Mouse (Mus musculus) CD4-positive, CD25-positive, alpha-beta regulatory T cell, adult 9 weeks (primary cell): ENCODE data around the gene Mrps36. TPM values are rescaled to one million over a fixed set of nuclear protein-coding genes. Genes with fewer than 3 reads are reported as not detected.

ENCODE experiments used
- polyA plus RNA-seq: library from polyadenylated mRNA; unstranded; fragments of 100-300 nt; shearing (Covaris generic); gene quantifications from one replicate; pipeline ENCODE4 v1.2.1, GENCODE M21; 2017

The Mrps36 gene
- polyA plus RNA-seq = 116 TPM

DNA sequence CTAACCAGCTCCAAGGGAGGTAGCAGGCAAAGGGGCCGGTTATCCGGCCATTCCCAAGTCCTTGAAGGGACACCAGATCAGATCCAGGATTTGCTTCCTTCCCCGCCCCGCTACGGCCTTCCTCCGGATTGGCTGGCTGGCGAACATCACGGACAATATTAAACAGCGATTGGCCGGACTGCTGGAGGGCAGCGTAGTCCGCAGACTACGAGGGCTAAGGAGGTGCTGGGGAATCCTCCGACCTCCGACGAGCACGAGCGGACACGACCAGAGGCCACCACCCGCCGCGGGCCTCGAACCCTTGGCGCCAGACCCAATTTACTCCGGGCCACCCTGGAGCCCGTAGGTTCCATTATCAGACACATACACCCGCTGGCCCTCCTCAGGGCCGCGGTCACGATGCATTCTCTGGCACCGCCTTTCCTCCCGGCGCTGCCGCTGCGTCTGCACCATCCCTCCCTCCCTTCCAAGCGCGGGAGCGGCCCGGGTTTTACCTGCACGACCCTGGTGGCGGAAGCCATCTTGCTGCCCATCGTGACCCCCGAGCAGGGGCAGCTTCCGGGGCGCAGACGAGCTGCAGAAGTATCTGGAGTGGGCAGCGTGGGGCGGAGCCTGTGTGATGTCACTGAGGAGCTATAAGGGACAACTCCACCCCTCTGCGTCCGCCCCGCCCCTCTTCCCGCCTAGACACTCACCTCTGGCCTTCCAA is at the start of gene Mrps36:
TSS of gene Mrps36 (minus strand) at position 624 of the 709 bp plus-strand sequence.

DNA sequence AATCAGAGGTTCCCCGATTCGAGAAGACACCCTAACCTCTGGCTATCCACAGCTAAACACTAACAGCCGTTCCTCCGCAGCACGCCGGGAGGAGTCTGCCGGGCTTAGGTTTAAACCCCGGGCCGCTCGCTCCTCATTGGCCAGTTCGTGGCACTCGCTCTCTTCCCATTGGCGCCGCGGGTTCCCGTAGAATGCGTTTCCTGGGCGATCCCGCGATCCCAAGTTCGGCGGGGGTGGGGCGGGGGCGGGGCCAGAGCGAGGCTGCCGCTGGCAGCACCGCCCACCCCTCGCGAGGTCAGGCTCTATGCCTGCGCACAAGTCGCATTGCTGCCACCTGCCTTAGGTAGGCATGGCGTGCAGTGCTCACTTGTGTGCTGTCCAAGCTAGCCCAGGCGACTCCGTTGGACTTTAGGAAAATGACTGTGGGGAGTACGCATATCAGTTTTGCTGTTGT is 42.0 kb upstream of the Mrps36 start, which contains the start of gene Ccnb1:
TSS of gene Ccnb1 (minus strand) at position 157 of the 454 bp plus-strand sequence.

DNA sequence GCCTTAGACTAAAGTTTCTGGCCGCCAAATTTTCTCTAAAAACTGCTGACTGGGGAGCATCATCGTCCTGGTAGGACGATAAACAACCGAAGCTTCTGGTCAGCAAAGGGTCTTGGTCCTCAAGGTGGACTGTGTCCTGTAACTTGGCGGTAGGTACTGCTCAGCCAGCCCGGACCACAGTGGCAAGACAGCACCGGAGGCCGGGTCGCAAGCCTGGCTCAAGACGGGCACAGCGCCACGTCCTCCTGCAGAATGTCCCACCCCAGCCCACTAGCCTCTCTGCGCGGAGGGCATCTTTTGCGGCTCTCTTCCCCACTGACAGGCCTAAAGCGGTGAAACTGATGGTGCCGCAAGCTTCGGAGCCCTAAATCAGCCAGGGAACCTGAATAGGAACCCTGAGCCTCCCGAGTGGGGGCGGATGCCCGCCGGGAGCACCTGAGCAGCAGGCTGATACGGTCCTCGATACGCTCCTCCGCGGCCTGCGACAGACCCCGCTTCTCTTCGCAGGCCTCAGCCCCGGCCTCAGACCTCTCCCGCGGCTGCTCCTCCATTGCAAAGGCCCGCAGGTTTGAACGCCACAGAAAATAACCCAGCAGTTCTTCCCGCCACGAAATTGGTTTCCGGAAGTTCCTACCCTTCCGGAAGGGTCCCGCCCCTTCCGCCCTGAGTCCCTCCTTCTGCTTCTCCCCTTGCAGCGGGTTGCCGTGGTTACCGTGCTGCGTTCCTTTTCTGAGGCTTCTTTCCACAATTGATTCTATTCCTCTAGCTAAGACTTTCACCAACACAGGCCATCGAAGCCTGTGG is 31.0 kb upstream of the Mrps36 start, which contains the start of gene Cenph:
TSS of gene Cenph (minus strand) at position 648 of the 804 bp plus-strand sequence.

DNA sequence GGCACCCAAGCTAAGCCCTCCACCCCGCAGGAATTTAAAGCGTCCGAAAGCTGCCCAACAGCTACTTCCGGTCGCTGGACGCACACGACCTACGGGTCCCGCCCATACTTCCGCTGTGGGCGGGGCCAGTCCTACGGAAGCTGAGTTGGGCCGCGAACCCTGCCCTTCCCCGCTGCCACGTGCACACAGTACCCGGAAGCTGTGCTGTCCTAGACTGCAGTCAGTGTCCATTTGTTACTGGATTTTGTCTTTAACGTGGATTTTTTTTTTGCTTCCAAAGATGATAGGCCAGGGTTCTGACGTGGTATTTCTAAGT is 13.6 kb downstream of the Mrps36 start, which contains the start of gene Cdk7:
TSS of gene Cdk7 (minus strand) at position 79 of the 316 bp plus-strand sequence.

Other genes with a start within 250 kb of the Mrps36 start
- gene Ocln, start 191.9 kb downstream of the Mrps36 start, polyA plus RNA-seq = 0.79 TPM
- gene Marveld2, start 127.7 kb downstream of the Mrps36 start, polyA plus RNA-seq = 7.0 TPM
- 167 TPM for gene Ak6, start 93.7 kb downstream of the Mrps36 start, polyA plus RNA-seq
- 30.2 TPM for gene Rad17, start 93.6 kb downstream of the Mrps36 start, polyA plus RNA-seq
- 5.1 TPM for gene Taf9, start 93.1 kb downstream of the Mrps36 start, polyA plus RNA-seq
- gene Ccdc125, start 74.9 kb downstream of the Mrps36 start, polyA plus RNA-seq = 27.6 TPM
- 108 TPM for gene Cdk7, start 13.7 kb downstream of the Mrps36 start, polyA plus RNA-seq
- 3.4 TPM for gene Cenph, start 31.2 kb upstream of the Mrps36 start, polyA plus RNA-seq
- 9.2 TPM for gene Ccnb1, start 41.9 kb upstream of the Mrps36 start, polyA plus RNA-seq
- 9.3 TPM for gene Slc30a5, start 88.8 kb upstream of the Mrps36 start, polyA plus RNA-seq